Mouse (Mus musculus) gastrocnemius, postnatal 4 days (tissue): ENCODE measurements at regions not wholly inside any gene's neighbourhood (a gene's known extent, or its start where the extent isn't known, plus 50 kb on each side); places are given as distances from the start of the nearest gene placed in this dataset.

Experiments used
- DNase-seq, 2 experiments: peaks; one replicate each; pipeline ENCODE4 v3.0.0; 2021 to 2022; ENCODE audit warnings: low spot score in 2 of 2, mixed read lengths in 2 of 2

GRCm38 (mm10) chr3:70201334-70201943 lies 194.0 kb downstream of the Otol1 start:
- DNase-seq, result no peak

- DNase-seq, result no peak
Observed at GRCm38 (mm10) chr3:70215195-70215594, 207.8 kb downstream of the Otol1 start.

- no peak for DNase-seq
Observed at GRCm38 (mm10) chr3:70216096-70216495, 208.7 kb downstream of the Otol1 start.

GRCm38 (mm10) chr3:70218757-70219360 lies 211.4 kb downstream of the Otol1 start:
- DNase-seq, result no peak

GRCm38 (mm10) chr3:70223443-70224065 lies 216.1 kb downstream of the Otol1 start:
- DNase-seq, result no peak

GRCm38 (mm10) chr3:70224846-70225245 lies 217.4 kb downstream of the Otol1 start:
- no peak for DNase-seq

GRCm38 (mm10) chr3:70227165-70227564 lies 219.8 kb downstream of the Otol1 start:
- DNase-seq, result no peak

- DNase-seq, result no peak
Observed at GRCm38 (mm10) chr3:70248655-70249054, 241.2 kb downstream of the Otol1 start.

GRCm38 (mm10) chr3:70249922-70250321 lies 242.5 kb downstream of the Otol1 start:
- DNase-seq, result no peak

GRCm38 (mm10) chr3:70250733-70251132 lies 243.3 kb downstream of the Otol1 start:
- no peak for DNase-seq

- DNase-seq, result no peak
Observed at GRCm38 (mm10) chr3:70263318-70263717, 255.9 kb downstream of the Otol1 start.

- DNase-seq, result no peak
Observed at GRCm38 (mm10) chr3:70288590-70289388, 281.4 kb downstream of the Otol1 start.

GRCm38 (mm10) chr3:70307556-70307955 lies 300.1 kb downstream of the Otol1 start:
- DNase-seq, result no peak

- DNase-seq, result no peak
Observed at GRCm38 (mm10) chr3:70308061-70308461, 300.6 kb downstream of the Otol1 start.

- DNase-seq, result no peak
Observed at GRCm38 (mm10) chr3:70309304-70309703, 301.9 kb downstream of the Otol1 start.

- DNase-seq, result no peak
Observed at GRCm38 (mm10) chr3:70311055-70311454, 303.6 kb downstream of the Otol1 start.

GRCm38 (mm10) chr3:70312034-70312433 lies 304.6 kb downstream of the Otol1 start:
- no peak for DNase-seq

- no peak for DNase-seq
Observed at GRCm38 (mm10) chr3:70313119-70313868, 305.9 kb downstream of the Otol1 start.

GRCm38 (mm10) chr3:70314239-70314638 lies 306.8 kb downstream of the Otol1 start:
- DNase-seq, result no peak

- no peak for DNase-seq
Observed at GRCm38 (mm10) chr3:70318377-70318776, 311.0 kb downstream of the Otol1 start.

- no peak for DNase-seq
Observed at GRCm38 (mm10) chr3:70319139-70319538, 311.7 kb downstream of the Otol1 start.
